Mouse (Mus musculus) small intestine, adult 2 months (tissue): ENCODE data around the gene Wbp1l. TPM values are rescaled to one million over a fixed set of nuclear protein-coding genes. Genes with fewer than 3 reads are reported as not detected.
"Not testable (repeated sequence)": the region's sequence is repeated elsewhere in the genome, so short reads cannot be mapped to it uniquely, and the experiment has no call there.

Experiments used
- H3K27ac ChIP-seq: fragments of 200-500 bp; 2 replicates; pipeline ENCODE4 v1.5.1; 2012; ENCODE audit warnings: low read depth, low read length, control low read depth, inconsistent platforms; ENCODE audit not compliant: insufficient read depth
- H3K27me3 ChIP-seq: fragments of 200-500 bp; 2 replicates; pipeline ENCODE4 v1.6.1; 2012; ENCODE audit warnings: mild to moderate bottlenecking, moderate library complexity, low read length, inconsistent platforms; ENCODE audit not compliant: control insufficient read depth, insufficient read depth
- H3K36me3 ChIP-seq: fragments of 200-500 bp; 2 replicates; pipeline ENCODE4 v1.6.1; 2012; ENCODE audit warnings: mild to moderate bottlenecking, low read length, control low read depth, inconsistent platforms; ENCODE audit not compliant: control insufficient read depth, insufficient read depth
- H3K4me1 ChIP-seq: fragments of 200-500 bp; 2 replicates; pipeline ENCODE4 v1.6.1; 2012; ENCODE audit warnings: low read length, inconsistent platforms, mixed read lengths; ENCODE audit not compliant: control insufficient read depth, insufficient read depth, insufficient read length
- H3K4me3 ChIP-seq: fragments of 200-500 bp; 2 replicates; pipeline ENCODE4 v1.5.1; 2012; ENCODE audit warnings: low read depth, mild to moderate bottlenecking, control low read depth, inconsistent platforms, low read length, moderate library complexity
- CTCF ChIP-seq: fragments of 200-500 bp; IDR thresholded peaks from 2 replicates; pipeline ENCODE4 v1.5.1; 2012; ENCODE audit warnings: low read depth, mild to moderate bottlenecking, control low read depth, inconsistent platforms, low read length, moderate library complexity, mixed read lengths; ENCODE audit not compliant: insufficient replicate concordance, insufficient read length; ENCODE audit errors: extremely low read depth
- POLR2A ChIP-seq: fragments of 200-500 bp; IDR thresholded peaks from 2 replicates; pipeline ENCODE4 v1.6.1; 2012; ENCODE audit warnings: low read depth, mild to moderate bottlenecking, control low read depth, inconsistent platforms, low read length, moderate library complexity
- WGBS: fragments of 180-500 bp; shearing (Covaris S2); methylation state at CpG from one replicate; pipeline ENCODE4 v1.1.7; 2018; 5-methylcytosine and 5-hydroxymethylcytosine counted together
- polyA plus RNA-seq: library from polyadenylated mRNA; depleted of rRNA; stranded (reverse); fragments of >200 nt; gene quantifications from 2 replicates; pipeline ENCODE4 v1.2.3, GENCODE M21; 2012

Wbp1l gene
- polyA plus RNA-seq, 1 experiment = 42.4 TPM

DNA sequence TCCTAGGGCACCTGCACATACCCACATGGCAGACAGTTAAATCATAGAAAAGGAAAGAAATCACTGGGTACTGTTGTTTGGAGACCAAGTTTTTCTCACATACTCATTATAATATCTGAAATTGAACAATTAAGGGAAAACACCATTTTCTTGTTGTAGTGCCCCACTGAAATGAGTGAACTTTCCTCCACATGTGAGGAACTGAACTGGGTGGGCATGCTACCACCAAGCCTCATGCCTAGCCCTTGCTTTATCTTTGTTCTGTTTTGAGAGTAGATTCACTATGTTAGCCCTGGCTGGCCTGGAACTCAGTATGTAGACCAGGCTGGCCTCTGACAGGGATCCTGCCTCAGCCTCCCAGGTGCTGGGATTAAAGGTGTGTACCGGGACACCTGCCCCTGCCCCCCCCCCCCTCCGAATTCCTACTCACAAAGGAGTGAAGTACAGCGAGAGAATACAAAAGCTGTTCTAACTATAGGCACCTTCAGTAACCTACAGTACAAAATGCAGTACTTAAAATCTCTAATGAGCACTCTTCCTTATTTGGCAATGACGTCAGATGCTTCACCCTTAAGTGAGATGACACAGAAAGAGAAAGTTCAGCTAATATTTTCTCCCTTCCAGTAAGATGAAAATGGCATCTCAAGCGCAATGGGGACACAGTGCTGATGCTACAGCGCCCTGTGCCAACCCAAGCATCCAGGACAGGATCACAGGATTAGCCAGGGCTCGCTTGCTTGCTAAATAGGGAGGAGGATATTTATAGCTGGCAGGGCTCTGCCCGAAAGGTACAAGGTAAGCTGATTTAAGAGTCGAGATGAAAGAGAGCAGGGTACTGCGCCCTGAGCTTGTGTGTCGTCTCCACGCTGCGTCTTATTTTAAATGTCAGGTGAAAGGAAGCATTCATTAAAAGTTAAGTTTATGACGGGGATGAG is 36.0 kb upstream of the Wbp1l start:
- Histone ChIP-seq H3K4me1 (no peaks in the 10 kb centered on the region), H3K27ac (no peak overlapping the region), H3K27me3 (no peaks in the 10 kb centered on the region), H3K36me3 (no peaks in the 10 kb centered on the region), H3K4me3 (no peak overlapping the region)
- WGBS = 87% methylated on average over 14 of the region's 14 CpGs
- TF ChIP-seq CTCF = no peak
- TF ChIP-seq POLR2A = no peak

DNA sequence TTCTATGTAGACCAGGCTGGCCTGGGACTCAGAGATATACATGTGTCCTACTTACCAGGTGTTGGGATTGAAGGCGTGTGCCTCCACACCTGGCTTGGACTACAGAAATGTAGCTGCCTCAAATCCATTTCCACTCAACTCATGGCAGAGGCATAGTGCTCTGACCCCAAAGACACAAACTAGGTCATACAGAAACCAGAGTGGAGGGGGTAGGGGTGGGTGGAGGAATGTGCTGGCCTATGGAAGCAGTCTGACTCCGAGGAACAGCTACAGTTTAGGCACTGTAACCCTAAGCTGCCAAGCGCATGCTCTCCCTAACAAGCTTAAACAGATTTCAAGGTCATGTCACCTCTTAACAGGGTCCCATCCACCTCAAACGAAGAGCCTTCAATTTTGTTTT is 35.3 kb upstream of the Wbp1l start:
- Histone ChIP-seq H3K27me3 (no peaks in the 10 kb centered on the region), H3K36me3 (no peaks in the 10 kb centered on the region), H3K4me3 (no peak overlapping the region), H3K27ac (no peak overlapping the region), H3K4me1 (no peaks in the 10 kb centered on the region)
- TF ChIP-seq CTCF (no peak), POLR2A (no peak)
- WGBS = 84% methylated on average over 4 of the region's 4 CpGs

DNA sequence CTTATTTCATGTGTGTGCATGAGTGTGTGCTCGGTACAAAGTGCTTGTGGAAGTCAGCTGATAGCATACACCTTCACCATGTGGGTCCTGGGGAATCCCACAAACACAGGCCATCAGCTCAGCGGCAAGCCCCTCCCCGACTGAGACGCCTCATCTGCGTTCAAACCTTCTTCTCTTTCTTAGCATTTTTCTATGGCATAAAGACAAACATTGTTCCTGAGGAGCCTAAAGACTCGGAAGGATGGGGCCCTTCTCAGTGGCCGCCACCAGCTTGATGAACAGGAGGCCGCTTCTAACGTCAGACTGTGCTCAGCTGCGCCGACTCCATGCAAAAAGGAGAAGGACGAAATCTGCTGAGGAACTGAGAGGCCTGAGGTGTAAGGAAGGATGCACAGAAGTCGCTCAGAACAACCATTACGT is 34.8 kb upstream of the Wbp1l start:
- Histone ChIP-seq H3K27ac (no peak overlapping the region), H3K4me1 (no peaks in the 10 kb centered on the region), H3K27me3 (no peaks in the 10 kb centered on the region), H3K36me3 (no peaks in the 10 kb centered on the region), H3K4me3 (no peak overlapping the region)
- WGBS = 87% methylated on average over 14 of the region's 14 CpGs
- no peak for TF ChIP-seq CTCF
- no peak for TF ChIP-seq POLR2A

DNA sequence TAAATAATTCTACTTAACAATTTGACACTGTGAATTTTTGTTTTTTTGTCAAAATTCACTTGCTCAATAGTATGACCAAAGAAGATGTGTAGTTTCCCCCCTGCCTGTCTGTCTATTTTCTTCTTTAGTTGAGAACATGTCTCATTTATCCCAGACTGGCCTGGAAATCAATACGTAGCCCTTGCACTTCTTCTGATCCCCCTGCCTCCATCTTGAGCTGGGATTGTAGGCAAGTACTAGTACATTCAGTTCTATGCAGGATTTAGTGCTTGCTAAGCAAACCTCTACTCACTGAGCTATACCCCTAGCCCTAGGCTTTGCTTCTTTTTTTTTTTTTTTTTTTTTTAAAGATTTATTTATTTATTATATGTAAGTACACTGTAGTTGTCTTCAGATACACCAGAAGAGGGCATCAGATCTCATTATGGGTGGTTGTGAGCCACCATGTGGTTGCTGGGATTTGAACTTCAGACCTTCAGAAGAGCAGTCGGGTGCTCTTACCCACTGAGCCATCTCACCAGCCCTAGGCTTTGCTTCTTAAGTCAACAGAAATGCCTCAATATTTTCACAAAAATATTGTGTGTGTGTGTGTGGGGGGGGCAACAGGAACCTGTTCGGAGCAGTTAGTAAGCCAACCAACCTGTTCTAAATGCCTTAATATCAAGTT is 27.5 kb upstream of the Wbp1l start:
- not testable (repeated sequence) for H3K4me1 ChIP-seq, H3K4me3 ChIP-seq, H3K27ac ChIP-seq, H3K27me3 ChIP-seq, H3K36me3 ChIP-seq
- 69% methylated on average over 3 of the region's 3 CpGs for WGBS

DNA sequence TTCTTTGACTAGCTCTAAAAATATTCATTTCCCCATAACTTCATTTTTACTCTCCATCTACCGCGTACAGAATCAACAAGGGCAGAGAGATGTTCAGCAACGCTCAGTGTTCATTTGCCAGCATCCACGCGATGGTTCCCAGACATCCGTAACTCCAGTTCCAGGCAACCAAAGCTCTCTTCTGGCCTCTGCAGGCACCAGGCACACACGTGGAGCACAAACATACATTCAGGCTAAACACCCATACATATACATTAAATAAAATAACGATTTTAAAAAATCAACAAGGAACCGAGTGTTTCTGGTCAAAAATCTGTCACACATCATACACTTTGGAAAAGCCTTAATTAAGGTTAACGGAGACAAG is 27.0 kb upstream of the Wbp1l start:
- Histone ChIP-seq H3K4me3 (no peak overlapping the region), H3K27ac (no peak overlapping the region), H3K36me3 (no peaks in the 10 kb centered on the region), H3K27me3 (no peaks in the 10 kb centered on the region), H3K4me1 (peaks cover 4% of the 10 kb centered on the region; the same call in 1 of the 2 replicates)
- TF ChIP-seq CTCF (no peak), POLR2A (no peak)
- WGBS = 41% methylated on average over 10 of the region's 10 CpGs

DNA sequence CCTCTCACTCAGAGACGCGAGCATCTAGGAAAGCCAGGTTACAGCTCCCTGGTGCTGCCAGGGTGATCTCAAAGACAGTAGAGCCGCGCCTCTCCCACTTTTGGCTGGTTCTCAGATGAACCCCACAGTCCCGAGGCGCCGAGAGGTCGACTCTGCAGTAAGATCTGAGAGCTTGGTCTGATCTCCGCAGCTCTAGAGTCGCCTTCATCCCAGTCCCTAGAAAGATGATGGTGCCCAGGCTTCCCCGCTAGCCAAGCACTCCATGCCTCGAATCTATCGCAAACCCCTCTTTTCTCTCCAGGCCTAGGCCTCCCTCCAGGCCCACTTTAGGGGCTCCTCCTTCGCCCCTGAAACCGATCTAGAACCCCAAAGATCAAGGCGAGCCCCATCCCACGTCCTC is 26.3 kb upstream of the Wbp1l start:
- WGBS = under 1% methylated on average over 17 of the region's 17 CpGs
- Histone ChIP-seq H3K4me3 (peak overlapping the region; percentile 83), H3K27me3 (no peaks in the 10 kb centered on the region), H3K36me3 (no peaks in the 10 kb centered on the region), H3K4me1 (peaks cover 4% of the 10 kb centered on the region; the same call in 1 of the 2 replicates), H3K27ac (no peak overlapping the region)
- no peak for TF ChIP-seq CTCF
- no peak for TF ChIP-seq POLR2A
